Mouse (Mus musculus) C2C12 (cell line): ENCODE measurements around the gene Ankdd1b.

Experiments used
- CEBPB ChIP-seq: IDR thresholded peaks from one replicate; pipeline ENCODE4 v1.6.1; 2011; ENCODE audit warnings: low read depth, mild to moderate bottlenecking, control low read depth, moderate library complexity
- CTCF ChIP-seq: IDR thresholded peaks from one replicate; pipeline ENCODE4 v1.5.1; 2011; ENCODE audit not compliant: control insufficient read depth, insufficient read depth, insufficient read length
- FOSL1 ChIP-seq: IDR thresholded peaks from one replicate; pipeline ENCODE4 v1.8.0; 2011; ENCODE audit warnings: mild to moderate bottlenecking, low read length; ENCODE audit not compliant: poor library complexity, insufficient read depth, severe bottlenecking
- MAX ChIP-seq: IDR thresholded peaks from one replicate; pipeline ENCODE4 v1.6.1; 2011; ENCODE audit warnings: mild to moderate bottlenecking, control low read depth
- USF1 ChIP-seq: IDR thresholded peaks from one replicate; pipeline ENCODE4 v1.6.1; 2011; ENCODE audit warnings: low read depth, mild to moderate bottlenecking, control low read depth, moderate library complexity

- no peak for TF ChIP-seq MAX
- no peak for TF ChIP-seq CTCF
- no peak for TF ChIP-seq CEBPB
- TF ChIP-seq FOSL1: no peak
- TF ChIP-seq USF1: no peak
These were observed 81.7 kb downstream of the Ankdd1b start for GRCm38 (mm10) chr13:96389301-96389700.
